Mouse (Mus musculus) liver, embryonic 16.5 days (tissue): Measurements from ENCODE around the gene Snx10. TPM values are rescaled to one million over a fixed set of nuclear protein-coding genes. Genes with fewer than 3 reads are reported as not detected.

Experiments used
- ATAC-seq: fragments of 200-750 bp; cut with Nextera tagmentation; 2 replicates; pipeline ENCODE4 v1.8.0; 2017; ENCODE audit warnings: low read depth, mild to moderate bottlenecking, moderate number of reproducible peaks, moderate library complexity
- H3K27ac ChIP-seq: fragments of 300-500 bp; sonication (generic); 2 replicates; pipeline ENCODE4 v1.5.1; 2014; ENCODE audit warnings: mild to moderate bottlenecking, low read length
- H3K27me3 ChIP-seq: fragments of 300-500 bp; sonication (generic); 2 replicates; pipeline ENCODE4 v1.6.1; 2014; ENCODE audit warnings: low read depth, low read length, mixed read lengths; ENCODE audit not compliant: control insufficient read depth, insufficient read depth
- H3K36me3 ChIP-seq: fragments of 300-500 bp; sonication (generic); 2 replicates; pipeline ENCODE4 v1.6.1; 2014; ENCODE audit warnings: mild to moderate bottlenecking; ENCODE audit not compliant: control insufficient read depth, insufficient read depth
- H3K4me1 ChIP-seq: fragments of 300-500 bp; sonication (generic); 2 replicates; pipeline ENCODE4 v1.6.1; 2014; ENCODE audit warnings: low read depth, low read length, mixed read lengths; ENCODE audit not compliant: control insufficient read depth
- H3K4me2 ChIP-seq: fragments of 300-500 bp; sonication (generic); 2 replicates; pipeline ENCODE4 v1.6.1; 2014; ENCODE audit warnings: low read depth, low read length, mixed read lengths
- H3K4me3 ChIP-seq: fragments of 300-500 bp; sonication (generic); 2 replicates; pipeline ENCODE4 v1.5.1; 2014; ENCODE audit warnings: low read depth, mild to moderate bottlenecking, low read length
- H3K9ac ChIP-seq: fragments of 300-500 bp; sonication (generic); 2 replicates; pipeline ENCODE4 v1.6.1; 2014; ENCODE audit warnings: low read depth, low read length
- H3K9me3 ChIP-seq: fragments of 300-500 bp; sonication (generic); replicated peaks from 2 replicates; pipeline ENCODE4 v1.6.1; 2016; ENCODE audit warnings: low read length; ENCODE audit not compliant: control insufficient read depth
- WGBS: fragments of 180-500 bp; shearing (Covaris S2); extraction: QIAGEN DNeasy Blood & Tissue Kit; methylation state at CpG from one replicate; pipeline ENCODE4 v1.1.7; 2014; ENCODE audit not compliant: insufficient replicate concordance; 5-methylcytosine and 5-hydroxymethylcytosine counted together
- polyA plus RNA-seq: library from polyadenylated mRNA; unstranded; fragments of >200 nt; fragmentation: Nextera tagmentation; extraction: Ambion mirVana; gene quantifications from 2 replicates; pipeline ENCODE4 v1.2.1, GENCODE M21; 2015

The Snx10 gene
- polyA plus RNA-seq, 1 experiment from 2014 or later = 8.8 TPM

DNA sequence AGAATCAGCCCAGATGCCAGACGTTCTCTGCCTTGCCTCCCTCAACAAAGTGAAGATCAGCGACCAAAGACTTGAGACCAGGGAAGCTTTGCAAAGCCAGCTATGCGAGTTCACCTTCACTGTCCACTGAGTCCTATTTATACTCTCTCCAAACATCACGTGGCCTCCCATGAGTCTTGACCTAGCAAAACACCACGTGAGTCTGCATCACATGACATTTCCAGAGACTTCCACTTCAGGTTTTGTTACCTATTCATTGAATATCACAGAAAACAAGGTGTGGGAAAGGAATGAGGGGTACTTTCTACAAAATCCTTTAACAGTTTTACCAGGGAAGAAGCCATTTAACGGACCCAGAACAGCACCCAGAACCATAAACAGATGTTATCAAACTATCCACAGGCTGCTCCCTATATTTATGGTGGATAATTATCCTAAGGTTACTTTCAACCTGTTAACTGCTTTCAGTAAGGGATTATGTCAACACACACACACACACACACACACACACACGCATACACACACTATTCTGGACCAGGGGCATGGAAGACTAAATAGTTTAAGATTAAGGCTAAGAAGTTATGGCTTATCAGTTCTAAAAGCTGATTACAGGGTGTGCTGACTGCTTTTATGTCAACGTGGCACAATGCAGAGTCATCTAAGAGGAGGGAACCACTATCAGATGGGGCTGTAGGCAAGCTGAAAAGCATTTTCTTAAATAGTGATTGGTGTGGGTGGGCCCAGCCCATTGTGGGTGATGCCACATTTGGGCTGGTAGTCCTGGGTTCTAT, 26.2 kb upstream of the Snx10 start:
- no peaks in the 10 kb centered on the region for H3K27me3 ChIP-seq
- no peaks in the 10 kb centered on the region for H3K4me1 ChIP-seq
- H3K4me2 ChIP-seq = no peak overlapping the region
- ATAC-seq = no peak
- no peak overlapping the region for H3K4me3 ChIP-seq
- WGBS = 46% methylated on average over 8 of the region's 8 CpGs
- no peaks in the 10 kb centered on the region for H3K36me3 ChIP-seq
- no peak overlapping the region for H3K27ac ChIP-seq
- no peak overlapping the region for H3K9ac ChIP-seq
- 0 out of 2 replicates have a peak, but pooled peaks cover 3% of the 10 kb centered on the region for H3K9me3 ChIP-seq

- Histone ChIP-seq H3K27ac (no peak overlapping the region), H3K9me3 (0 out of 2 replicates have a peak, but pooled peaks cover 3% of the 10 kb centered on the region), H3K27me3 (no peaks in the 10 kb centered on the region), H3K36me3 (no peaks in the 10 kb centered on the region), H3K4me3 (no peak overlapping the region), H3K4me1 (no peaks in the 10 kb centered on the region), H3K4me2 (no peak overlapping the region), H3K9ac (no peak overlapping the region)
- ATAC-seq = no peak
- whole genome bisulfite sequencing = 32% methylated on average over 1 of the region's 1 CpGs
These were observed 18.0 kb upstream of the Snx10 start for GRCm38 (mm10) chr6:51505671-51506070.

DNA sequence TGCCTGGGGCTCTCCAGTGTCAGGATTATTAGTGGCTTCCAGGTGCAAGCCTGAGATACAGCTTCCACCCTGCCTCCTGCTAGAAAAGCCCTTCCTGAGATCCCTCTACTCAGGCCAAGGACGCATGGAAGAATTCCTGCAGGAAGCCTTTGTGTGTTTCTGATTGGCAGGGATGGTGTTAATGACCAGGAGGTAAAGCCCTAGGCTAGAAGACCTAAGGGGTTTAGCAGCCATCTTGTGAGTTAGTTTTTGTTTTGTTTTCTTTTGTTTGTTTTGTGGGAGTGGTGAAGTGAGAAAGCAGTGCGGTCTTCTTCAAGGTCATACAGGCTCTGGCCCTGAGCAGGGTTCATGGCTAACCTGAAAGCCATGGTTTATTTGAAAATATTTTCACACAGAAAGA, 16.1 kb upstream of the Snx10 start:
- Histone ChIP-seq H3K4me1 (no peaks in the 10 kb centered on the region), H3K9me3 (no peaks in the 10 kb centered on the region), H3K27ac (no peak overlapping the region), H3K4me3 (no peak overlapping the region), H3K9ac (no peak overlapping the region), H3K36me3 (no peaks in the 10 kb centered on the region), H3K27me3 (no peaks in the 10 kb centered on the region), H3K4me2 (no peak overlapping the region)
- 55% methylated on average over 2 of the region's 2 CpGs for WGBS
- ATAC-seq = no peak

- no peak overlapping the region for H3K27ac ChIP-seq
- no peaks in the 10 kb centered on the region for H3K36me3 ChIP-seq
- peak overlapping the region; percentile 22 for H3K4me2 ChIP-seq
- H3K4me1 ChIP-seq = no peaks in the 10 kb centered on the region
- H3K4me3 ChIP-seq = no peak overlapping the region
- peak; percentile 43; the same call in 1 of the 2 replicates for ATAC-seq
- H3K9me3 ChIP-seq = no peaks in the 10 kb centered on the region
- WGBS = 18% methylated on average over 18 of the region's 18 CpGs
- no peaks in the 10 kb centered on the region for H3K27me3 ChIP-seq
- no peak overlapping the region for H3K9ac ChIP-seq
These were observed 14.7 kb upstream of the Snx10 start for GRCm38 (mm10) chr6:51508750-51509648.

DNA sequence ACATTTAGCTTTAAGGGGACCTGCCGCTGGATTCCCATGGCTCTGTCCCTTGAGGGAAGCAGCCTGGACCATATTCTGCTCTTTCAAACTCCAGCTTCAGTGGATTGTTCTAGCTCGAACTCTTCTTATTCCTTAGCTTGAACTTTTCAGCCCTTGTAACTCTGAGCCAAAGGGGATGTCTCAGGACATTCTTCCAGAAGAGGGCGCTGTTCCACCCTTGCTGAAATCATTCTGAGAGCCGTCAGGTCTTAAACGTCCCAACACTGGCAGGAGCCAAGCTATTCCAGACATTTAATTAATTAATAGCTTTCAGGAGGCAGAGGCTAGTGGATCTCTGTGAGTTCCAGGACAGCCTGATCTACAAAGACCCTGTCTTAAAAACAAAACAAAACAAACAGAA, 13.6 kb upstream of the Snx10 start:
- Histone ChIP-seq H3K4me1 (no peaks in the 10 kb centered on the region), H3K4me3 (no peak overlapping the region), H3K9me3 (no peaks in the 10 kb centered on the region), H3K27me3 (no peaks in the 10 kb centered on the region), H3K36me3 (no peaks in the 10 kb centered on the region), H3K4me2 (no peak overlapping the region), H3K27ac (no peak overlapping the region), H3K9ac (no peak overlapping the region)
- 14% methylated on average over 5 of the region's 5 CpGs for WGBS
- ATAC-seq = no peak

GRCm38 (mm10) chr6:51510946-51511345, 12.8 kb upstream of the Snx10 start:
- Histone ChIP-seq H3K4me3 (no peak overlapping the region), H3K4me2 (no peak overlapping the region), H3K4me1 (no peaks in the 10 kb centered on the region), H3K27ac (no peak overlapping the region), H3K9ac (no peak overlapping the region), H3K9me3 (no peaks in the 10 kb centered on the region), H3K36me3 (no peaks in the 10 kb centered on the region), H3K27me3 (no peaks in the 10 kb centered on the region)
- ATAC-seq = no peak
- 42% methylated on average over 1 of the region's 1 CpGs for WGBS

DNA sequence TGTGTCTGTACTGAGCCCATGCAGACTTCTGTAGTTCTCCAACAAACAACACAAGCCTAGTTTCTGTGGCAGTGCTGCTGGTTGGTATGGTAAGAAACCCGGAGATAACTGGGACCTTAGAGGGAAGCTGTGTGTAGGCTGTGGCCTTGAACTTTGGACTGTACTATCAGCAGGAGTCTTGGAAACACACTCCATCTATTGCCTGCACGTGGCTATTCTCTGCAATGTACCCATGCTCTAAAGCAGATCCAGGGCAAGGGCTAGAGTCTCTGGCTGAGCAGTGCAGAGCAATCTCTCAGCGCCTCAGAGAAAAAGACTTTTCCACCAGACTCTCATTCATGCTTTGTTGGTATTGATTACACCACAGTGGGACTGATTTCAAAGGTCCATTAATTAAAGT, 10.0 kb upstream of the Snx10 start:
- no peaks in the 10 kb centered on the region for H3K36me3 ChIP-seq
- H3K4me2 ChIP-seq = no peak overlapping the region
- H3K27me3 ChIP-seq = no peaks in the 10 kb centered on the region
- H3K9me3 ChIP-seq = no peaks in the 10 kb centered on the region
- no peak for ATAC-seq
- no peak overlapping the region for H3K4me3 ChIP-seq
- no peaks in the 10 kb centered on the region for H3K4me1 ChIP-seq
- H3K27ac ChIP-seq = no peak overlapping the region
- no peak overlapping the region for H3K9ac ChIP-seq
- WGBS = 60% methylated on average over 3 of the region's 3 CpGs

DNA sequence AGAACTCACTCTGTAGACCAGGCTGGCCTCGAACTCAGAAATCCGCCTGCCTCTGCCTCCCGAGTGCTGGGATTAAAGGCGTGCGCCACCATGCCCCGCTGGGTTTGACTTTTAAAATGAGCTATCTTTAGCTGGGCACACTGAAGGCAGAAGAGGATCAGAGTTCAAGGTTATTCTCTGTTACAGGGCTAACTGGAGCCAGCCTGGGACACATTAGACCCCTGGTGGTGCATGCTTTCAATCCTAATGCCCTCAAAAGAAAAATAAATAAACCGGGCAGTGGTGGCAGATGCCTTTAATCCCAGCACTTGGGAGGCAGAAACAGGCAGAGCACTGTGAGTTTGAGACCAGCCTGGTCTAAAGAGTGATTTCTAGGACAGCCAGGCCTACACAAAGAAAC, 8.8 kb upstream of the Snx10 start:
- ATAC-seq = no peak
- H3K27ac ChIP-seq = no peak overlapping the region
- H3K4me2 ChIP-seq = no peak overlapping the region
- H3K27me3 ChIP-seq = no peaks in the 10 kb centered on the region
- H3K36me3 ChIP-seq = no peaks in the 10 kb centered on the region
- no peaks in the 10 kb centered on the region for H3K4me1 ChIP-seq
- H3K4me3 ChIP-seq = no peak overlapping the region
- H3K9ac ChIP-seq = no peak overlapping the region
- WGBS = 68% methylated on average over 7 of the region's 7 CpGs
- no peaks in the 10 kb centered on the region for H3K9me3 ChIP-seq

GRCm38 (mm10) chr6:51523310-51523709, 391 bp upstream of the Snx10 start:
- Histone ChIP-seq H3K4me3 (peak overlapping the region; percentile 61), H3K27ac (no peak overlapping the region), H3K4me2 (peak overlapping the region; percentile 57), H3K9ac (no peak overlapping the region), H3K4me1 (peaks cover 2% of the 10 kb centered on the region; the same call in 1 of the 2 replicates), H3K9me3 (no peaks in the 10 kb centered on the region), H3K36me3 (no peaks in the 10 kb centered on the region), H3K27me3 (peaks cover 9% of the 10 kb centered on the region)
- ATAC-seq = no peak
- WGBS = 24% methylated on average over 5 of the region's 5 CpGs
